ENCODE assay signal across 19 mouse cellular contexts in the genomic region with DNA sequence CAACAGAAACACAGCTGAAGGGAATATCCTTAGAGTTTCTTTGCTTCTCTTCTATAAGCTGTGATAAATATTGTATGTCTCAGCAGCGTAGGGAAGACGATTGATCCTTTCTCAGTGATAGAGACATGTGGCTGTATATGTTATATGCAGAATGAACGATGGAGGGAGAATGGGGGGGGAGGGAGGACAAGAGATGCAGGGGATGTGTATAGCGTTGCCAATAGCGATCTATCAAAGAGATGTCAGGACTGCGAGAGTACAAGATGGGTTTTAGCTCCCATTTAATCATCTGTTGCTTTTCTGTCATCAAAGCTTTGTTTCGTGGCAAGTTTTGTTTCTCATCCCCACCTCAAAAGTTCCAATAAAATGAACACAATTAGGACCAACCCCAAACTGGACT.
DNase-seq lines count a peak whose midpoint lies in the region; ATAC-seq and TF ChIP-seq lines count a peak whose summit lies in the region.
"Had no signal": no experiment of that assay in that cellular context is flagged by ENCODE, and none has a peak within 500 bp of the region (broad histone marks: within the 10 kb centered on the region; RNA-seq: fewer than 3 reads in every experiment).

No protein-coding gene starts in this region.

- no peak for TF ChIP-seq POLR2A in brain, embryonic 14.5 days (IDR thresholded peaks at IDR 0.05; ENCODE audit: borderline replicate concordance, extremely low read depth, insufficient read depth, insufficient read length, poor library complexity, severe bottlenecking)

- peaks cover 13% of the 10 kb centered on the region for H3K4me1 ChIP-seq in forebrain, embryonic 15.5 days
- H3K4me1 ChIP-seq in forebrain, embryonic 11.5 days (replicated peaks; ENCODE audit: control insufficient read depth, insufficient read depth, low read length) = no peaks in the 10 kb centered on the region
- H3K4me1 ChIP-seq in hindbrain, embryonic 15.5 days (replicated peaks) = no peaks in the 10 kb centered on the region
- no peaks in the 10 kb centered on the region for H3K4me1 ChIP-seq in hindbrain, embryonic 11.5 days (replicated peaks; ENCODE audit: control insufficient read depth, insufficient read depth, low read length)
- H3K4me1 ChIP-seq in lung, embryonic 15.5 days = peaks cover 33% of the 10 kb centered on the region
- H3K4me1 ChIP-seq: limb, embryonic 12.5 days; liver, embryonic 15.5 days had no signal

- H3K4me2 ChIP-seq in forebrain, embryonic 15.5 days (replicated peaks) = no peak overlapping the region
- no peak overlapping the region for H3K4me2 ChIP-seq in forebrain, embryonic 11.5 days (ENCODE audit: low read depth, low read length, severe bottlenecking)
- no peak overlapping the region for H3K4me2 ChIP-seq in hindbrain, embryonic 15.5 days
- no peak overlapping the region for H3K4me2 ChIP-seq in hindbrain, embryonic 11.5 days (replicated peaks; ENCODE audit: low read depth, low read length)
- H3K4me2 ChIP-seq in lung, embryonic 15.5 days = peak overlapping the region; percentile 42
- H3K4me2 ChIP-seq: heart, embryonic 12.5 days; limb, embryonic 12.5 days; liver, embryonic 15.5 days had no signal

- DNase-seq in forebrain, embryonic 11.5 days (ENCODE audit: low spot score) = no peak
- no peak for DNase-seq in hindbrain, embryonic 11.5 days (ENCODE audit: low spot score)
- DNase-seq in lung, postnatal 36 days = no peak
- peak; percentile 37 for DNase-seq in brain, embryonic 14.5 days (ENCODE audit: low read depth)
- no peak for DNase-seq in frontal cortex, postnatal 25 days (ENCODE audit: low spot score in 2 of 2)
- DNase-seq: cerebellum, adult 11 months; cerebellum, adult 9-10 months; kidney, adult 8-10 months; thymus, postnatal 14 days had no signal

- no peaks in the 10 kb centered on the region for H3K27me3 ChIP-seq in forebrain, embryonic 15.5 days
- H3K27me3 ChIP-seq in forebrain, embryonic 11.5 days (ENCODE audit: control insufficient read depth, insufficient read depth, low read length) = no peaks in the 10 kb centered on the region
- H3K27me3 ChIP-seq in hindbrain, embryonic 15.5 days = no peaks in the 10 kb centered on the region
- no peaks in the 10 kb centered on the region for H3K27me3 ChIP-seq in hindbrain, embryonic 11.5 days (ENCODE audit: control insufficient read depth, insufficient read depth, low read length)
- no peaks in the 10 kb centered on the region for H3K27me3 ChIP-seq in lung, embryonic 15.5 days
- H3K27me3 ChIP-seq: heart, embryonic 12.5 days; limb, embryonic 12.5 days; liver, embryonic 15.5 days; megakaryocyte, embryonic 14.5 days had no signal

- H3K36me3 ChIP-seq in forebrain, embryonic 15.5 days = no peaks in the 10 kb centered on the region
- no peaks in the 10 kb centered on the region for H3K36me3 ChIP-seq in forebrain, embryonic 11.5 days (ENCODE audit: control insufficient read depth, insufficient read depth, low read length)
- H3K36me3 ChIP-seq in hindbrain, embryonic 15.5 days = no peaks in the 10 kb centered on the region
- H3K36me3 ChIP-seq in hindbrain, embryonic 11.5 days (ENCODE audit: control insufficient read depth, insufficient read depth, low read length) = no peaks in the 10 kb centered on the region
- no peaks in the 10 kb centered on the region for H3K36me3 ChIP-seq in lung, embryonic 15.5 days
- H3K36me3 ChIP-seq: G1E; heart, embryonic 12.5 days; limb, embryonic 12.5 days; liver, embryonic 15.5 days had no signal

- peak overlapping the region; percentile 27 for H3K27ac ChIP-seq in forebrain, embryonic 15.5 days (replicated peaks)
- no peak overlapping the region for H3K27ac ChIP-seq in forebrain, embryonic 11.5 days (ENCODE audit: low read depth, low read length)
- 0 out of 2 replicates have a peak overlapping the region, but pooled peaks have one; percentile 25 for H3K27ac ChIP-seq in hindbrain, embryonic 15.5 days (replicated peaks)
- no peak overlapping the region for H3K27ac ChIP-seq in hindbrain, embryonic 11.5 days (ENCODE audit: low read depth, low read length)
- peak overlapping the region; percentile 65 for H3K27ac ChIP-seq in lung, embryonic 15.5 days
- H3K27ac ChIP-seq: kidney, postnatal 0 days; limb, embryonic 12.5 days; liver, embryonic 15.5 days had no signal

- H3K9ac ChIP-seq in forebrain, embryonic 15.5 days (replicated peaks) = no peak overlapping the region
- H3K9ac ChIP-seq in forebrain, embryonic 11.5 days (ENCODE audit: low read length) = no peak overlapping the region
- no peak overlapping the region for H3K9ac ChIP-seq in hindbrain, embryonic 15.5 days
- H3K9ac ChIP-seq in hindbrain, embryonic 11.5 days (ENCODE audit: low read depth, low read length) = no peak overlapping the region
- no peak overlapping the region for H3K9ac ChIP-seq in lung, embryonic 15.5 days
- H3K9ac ChIP-seq: heart, embryonic 12.5 days; limb, embryonic 12.5 days; liver, embryonic 15.5 days had no signal

- no peaks in the 10 kb centered on the region for H3K9me3 ChIP-seq in forebrain, embryonic 15.5 days
- H3K9me3 ChIP-seq in forebrain, embryonic 11.5 days (ENCODE audit: control insufficient read depth, low read length) = no peaks in the 10 kb centered on the region
- no peaks in the 10 kb centered on the region for H3K9me3 ChIP-seq in hindbrain, embryonic 15.5 days
- no peaks in the 10 kb centered on the region for H3K9me3 ChIP-seq in hindbrain, embryonic 11.5 days (ENCODE audit: control insufficient read depth, low read length)
- no peaks in the 10 kb centered on the region for H3K9me3 ChIP-seq in lung, embryonic 15.5 days
- H3K9me3 ChIP-seq: heart, embryonic 12.5 days; limb, embryonic 12.5 days; liver, embryonic 15.5 days had no signal

- WGBS in forebrain, embryonic 15.5 days = 73% methylated on average over 7 of the region's 7 CpGs
- 85% methylated on average over 7 of the region's 7 CpGs for WGBS in forebrain, embryonic 11.5 days
- 76% methylated on average over 7 of the region's 7 CpGs for WGBS in hindbrain, embryonic 15.5 days
- 81% methylated on average over 7 of the region's 7 CpGs for WGBS in hindbrain, embryonic 11.5 days
- WGBS in lung, embryonic 15.5 days = 40% methylated on average over 7 of the region's 7 CpGs

- TF ChIP-seq CTCF in brain, embryonic 14.5 days (IDR thresholded peaks at IDR 0.05; ENCODE audit: borderline replicate concordance, extremely low read depth, insufficient read depth, insufficient read length) = no peak

- no peak for ATAC-seq in forebrain, embryonic 15.5 days (replicated peaks)
- ATAC-seq in forebrain, embryonic 11.5 days (replicated peaks; ENCODE audit: low FRiP score) = no peak
- no peak for ATAC-seq in hindbrain, embryonic 15.5 days (ENCODE audit: low FRiP score, low read depth)
- no peak for ATAC-seq in hindbrain, embryonic 11.5 days (ENCODE audit: low FRiP score)
- peak; percentile 23; the same call in 1 of the 2 replicates for ATAC-seq in lung, embryonic 15.5 days (ENCODE audit: borderline replicate concordance, extremely low read depth, low FRiP score, low TSS enrichment)
- ATAC-seq: intestine, embryonic 16.5 days had no signal

- H3K4me3 ChIP-seq in forebrain, embryonic 15.5 days = no peak overlapping the region
- H3K4me3 ChIP-seq in forebrain, embryonic 11.5 days (ENCODE audit: low read depth, low read length) = no peak overlapping the region
- no peak overlapping the region for H3K4me3 ChIP-seq in hindbrain, embryonic 15.5 days
- no peak overlapping the region for H3K4me3 ChIP-seq in hindbrain, embryonic 11.5 days (ENCODE audit: low read depth, low read length)
- H3K4me3 ChIP-seq in lung, embryonic 15.5 days = no peak overlapping the region
- H3K4me3 ChIP-seq: heart, embryonic 12.5 days; limb, embryonic 12.5 days; liver, embryonic 15.5 days; megakaryocyte, embryonic 14.5 days had no signal

Comparison
In these comparisons a context has a peak if more than half of its experiments do, and no peak if none do; other contexts are left out.
1. H3K27ac ChIP-seq: peak in forebrain, embryonic 15.5 days (single experiment), hindbrain, embryonic 15.5 days (single experiment) and lung, embryonic 15.5 days (single experiment); none in forebrain, embryonic 11.5 days (single experiment) and hindbrain, embryonic 11.5 days (single experiment).